Mouse (Mus musculus) spleen, postnatal 0 days (tissue): ENCODE measurements around the gene Foxo3. TPM values are rescaled to one million over a fixed set of nuclear protein-coding genes. Genes with fewer than 3 reads are reported as not detected.

Experiments used
- polyA plus RNA-seq: library from polyadenylated mRNA; unstranded; fragments of >200 nt; fragmentation: Nextera tagmentation; extraction: Ambion mirVana; gene quantifications from 2 replicates; pipeline ENCODE4 v1.2.1, GENCODE M21; 2015

The Foxo3 gene
- 17.2 and 19.1 TPM in 2 replicates for polyA plus RNA-seq

DNA sequence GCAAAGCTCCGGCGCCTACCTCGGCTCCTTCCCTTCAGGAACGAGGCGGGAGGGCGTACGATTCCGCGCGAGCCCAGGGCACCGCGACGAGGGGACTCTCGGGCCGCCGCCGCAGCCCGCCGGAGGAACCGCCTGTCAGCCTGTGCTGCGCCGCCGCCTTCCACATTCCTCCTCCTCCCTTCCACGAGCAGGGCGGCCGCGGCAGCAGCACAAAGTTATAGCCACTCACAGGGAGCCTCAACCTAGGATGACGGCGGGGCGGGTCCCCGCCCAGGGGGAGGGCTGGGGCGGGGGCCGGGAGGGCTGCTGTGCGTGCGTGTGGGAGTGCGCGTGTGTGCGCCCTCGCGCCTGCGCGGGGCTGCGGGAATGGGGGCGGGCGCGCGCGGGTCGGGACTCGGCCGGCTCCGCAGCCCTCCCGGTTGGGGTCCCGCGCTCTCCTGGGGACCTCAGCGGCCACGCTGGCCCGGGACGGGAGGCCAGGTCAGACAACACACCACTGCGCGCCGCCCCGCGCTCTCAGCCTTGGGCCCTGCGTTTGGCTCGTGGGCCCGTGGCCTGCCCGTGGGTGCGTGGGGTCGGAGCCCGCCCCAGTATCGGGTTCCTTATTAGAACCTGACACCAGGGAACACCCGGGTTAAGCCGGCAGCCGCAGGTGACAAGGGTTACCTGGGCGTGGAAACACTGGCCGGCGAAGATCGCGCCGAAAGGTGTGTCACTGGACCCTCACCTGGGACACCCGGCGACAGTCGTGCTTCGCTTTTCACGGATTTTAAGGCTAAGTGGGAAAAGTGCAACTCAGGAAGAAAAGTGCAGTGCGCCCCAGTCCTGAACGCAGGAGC, at the start of gene Foxo3:
Foxo3 (minus strand) TSS at position 249 of the 839 bp plus-strand sequence.

Other genes starting within 250 kb of the Foxo3 start
- 2.0 and 2.1 TPM in 2 replicates for gene Afg1l, start 201.8 kb upstream of the Foxo3 start, polyA plus RNA-seq
- gene Snx3, start 225.3 kb upstream of the Foxo3 start, polyA plus RNA-seq, result 313 and 323 TPM in 2 replicates